Mouse (Mus musculus) kidney, adult 2 months (tissue): ENCODE data around the gene Spcs2. TPM values are rescaled to one million over a fixed set of nuclear protein-coding genes. Genes with fewer than 3 reads are reported as not detected.

Experiments used
- DNase-seq: peaks from one replicate; pipeline ENCODE4 v3.0.0; 2021
- H3K27ac ChIP-seq: fragments of 200-500 bp; 2 replicates; pipeline ENCODE4 v1.5.1; 2012; ENCODE audit warnings: low read depth, low read length, control low read depth, inconsistent platforms; ENCODE audit not compliant: insufficient read depth
- H3K27me3 ChIP-seq: fragments of 200-500 bp; replicated peaks from 2 replicates; pipeline ENCODE4 v1.6.1; 2012; ENCODE audit warnings: mild to moderate bottlenecking, moderate library complexity, low read length, inconsistent platforms; ENCODE audit not compliant: control insufficient read depth, insufficient read depth
- H3K36me3 ChIP-seq: fragments of 200-500 bp; 2 replicates; pipeline ENCODE4 v1.6.1; 2012; ENCODE audit warnings: mild to moderate bottlenecking, moderate library complexity, low read length, inconsistent platforms; ENCODE audit not compliant: control insufficient read depth, insufficient read depth
- H3K4me1 ChIP-seq: fragments of 200-500 bp; 2 replicates; pipeline ENCODE4 v1.6.1; 2011; ENCODE audit warnings: low read length; ENCODE audit not compliant: control insufficient read depth, insufficient read depth
- H3K4me3 ChIP-seq: fragments of 200-500 bp; 2 replicates; pipeline ENCODE4 v1.5.1; 2011; ENCODE audit warnings: mild to moderate bottlenecking, low read depth, low read length, control low read depth; ENCODE audit not compliant: insufficient read depth
- CTCF ChIP-seq: fragments of 200-500 bp; conservative IDR thresholded peaks from 2 replicates; pipeline ENCODE4 v1.5.1; 2011; ENCODE audit warnings: low read depth, mild to moderate bottlenecking, control low read depth, low read length, moderate library complexity, mixed read lengths; ENCODE audit not compliant: insufficient read depth, insufficient read length
- POLR2A ChIP-seq: fragments of 200-500 bp; IDR thresholded peaks from one replicate; pipeline ENCODE4 v1.6.1; 2011; ENCODE audit warnings: low read depth, low read length, control low read depth
- WGBS: fragments of 180-500 bp; shearing (Covaris S2); methylation state at CpG from one replicate; pipeline ENCODE4 v1.1.7; 2018; 5-methylcytosine and 5-hydroxymethylcytosine counted together
- polyA plus RNA-seq: library from polyadenylated mRNA; depleted of rRNA; stranded (reverse); fragments of >200 nt; gene quantifications from 2 replicates; pipeline ENCODE4 v1.2.3, GENCODE M21; 2012

The Spcs2 gene
- polyA plus RNA-seq, 1 experiment, result 39.7 TPM

DNA sequence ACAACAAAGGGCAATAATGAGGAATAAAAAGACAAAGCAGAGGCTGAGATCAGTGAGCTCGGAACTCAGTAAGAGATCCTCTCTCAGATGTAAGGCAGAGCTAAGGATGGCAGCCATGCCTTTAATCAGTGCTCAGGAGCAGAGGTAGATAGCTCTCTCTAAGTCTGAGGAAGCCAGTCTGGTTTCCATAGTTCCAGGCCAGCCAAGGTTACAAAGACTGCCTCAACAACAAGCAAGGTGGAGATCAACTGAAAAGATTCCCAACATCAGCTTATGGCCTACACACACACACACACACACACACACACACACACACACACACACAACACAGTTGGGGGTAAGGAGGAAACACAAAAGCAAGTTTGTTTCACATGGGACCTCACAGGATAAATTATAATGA lies 12.1 kb downstream of the Spcs2 start:
- Histone ChIP-seq H3K36me3 (peaks cover 7% of the 10 kb centered on the region; the same call in 1 of the 2 replicates), H3K4me1 (no peaks in the 10 kb centered on the region), H3K27me3 (no peaks in the 10 kb centered on the region), H3K27ac (no peak overlapping the region), H3K4me3 (no peak overlapping the region)
- WGBS, result 55% methylated on average over 1 of the region's 1 CpGs
- DNase-seq, result no peak
- TF ChIP-seq POLR2A (no peak), CTCF (no peak)

DNA sequence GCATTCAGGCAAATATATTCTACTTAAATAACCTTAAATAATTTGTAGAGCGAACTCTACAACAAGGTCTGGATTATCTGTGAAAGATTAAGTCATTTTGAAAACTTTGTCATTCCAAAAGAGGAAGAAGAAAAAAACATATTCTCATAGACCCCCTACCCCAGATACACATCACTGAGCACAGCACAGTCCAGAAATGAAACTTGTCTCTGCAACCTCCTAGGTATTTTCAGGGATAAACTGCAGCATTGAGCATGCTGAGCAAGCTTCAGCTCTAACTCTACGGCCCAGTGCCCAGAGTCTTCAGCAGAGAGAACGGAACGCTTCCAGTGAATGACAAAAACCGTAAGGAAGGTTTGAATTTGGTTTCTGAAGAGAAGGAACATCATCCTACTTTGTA lies 12.7 kb downstream of the Spcs2 start:
- WGBS, result 74% methylated on average over 5 of the region's 5 CpGs
- Histone ChIP-seq H3K36me3 (peaks cover 7% of the 10 kb centered on the region; the same call in 1 of the 2 replicates), H3K27ac (no peak overlapping the region), H3K4me3 (no peak overlapping the region), H3K4me1 (no peaks in the 10 kb centered on the region), H3K27me3 (no peaks in the 10 kb centered on the region)
- TF ChIP-seq CTCF (no peak), POLR2A (no peak)
- no peak for DNase-seq

DNA sequence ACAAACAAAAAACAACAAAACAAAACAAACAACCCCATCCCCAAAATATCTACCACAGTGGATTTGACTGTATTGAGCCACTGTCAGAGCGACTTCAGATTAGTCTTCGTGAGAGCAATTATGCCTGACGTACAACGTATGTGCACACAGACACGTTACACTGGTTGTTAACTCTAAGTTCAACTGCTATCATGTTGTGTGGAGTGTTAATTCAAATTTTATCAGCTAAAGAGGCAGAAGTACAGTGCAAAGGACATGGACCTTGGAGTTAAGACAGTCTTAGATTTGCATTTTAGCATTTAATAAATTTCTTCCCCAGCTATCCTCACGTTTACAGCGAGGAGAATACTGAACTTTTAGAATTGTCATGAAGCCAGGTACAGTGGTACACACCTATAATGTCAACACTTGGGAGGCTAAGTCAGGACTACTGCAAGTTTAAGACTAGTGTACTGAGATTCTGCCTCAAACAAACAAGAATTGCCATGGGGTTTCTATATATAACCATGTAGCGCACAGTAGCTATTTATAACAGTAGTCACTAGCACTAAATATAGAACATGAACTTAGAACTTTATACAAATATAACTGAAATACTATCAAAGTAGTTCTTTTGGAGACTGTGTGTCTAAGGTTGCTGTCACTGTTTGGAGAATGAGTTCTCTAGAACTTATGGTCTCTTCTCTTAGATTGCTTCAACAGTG lies 17.6 kb downstream of the Spcs2 start:
- peaks cover 7% of the 10 kb centered on the region for H3K36me3 ChIP-seq
- no peak overlapping the region for H3K27ac ChIP-seq
- no peak overlapping the region for H3K4me3 ChIP-seq
- DNase-seq, result no peak
- WGBS, result 93% methylated on average over 8 of the region's 8 CpGs
- H3K27me3 ChIP-seq, result no peaks in the 10 kb centered on the region
- TF ChIP-seq CTCF, result no peak
- TF ChIP-seq POLR2A, result no peak
- H3K4me1 ChIP-seq, result no peaks in the 10 kb centered on the region

DNA sequence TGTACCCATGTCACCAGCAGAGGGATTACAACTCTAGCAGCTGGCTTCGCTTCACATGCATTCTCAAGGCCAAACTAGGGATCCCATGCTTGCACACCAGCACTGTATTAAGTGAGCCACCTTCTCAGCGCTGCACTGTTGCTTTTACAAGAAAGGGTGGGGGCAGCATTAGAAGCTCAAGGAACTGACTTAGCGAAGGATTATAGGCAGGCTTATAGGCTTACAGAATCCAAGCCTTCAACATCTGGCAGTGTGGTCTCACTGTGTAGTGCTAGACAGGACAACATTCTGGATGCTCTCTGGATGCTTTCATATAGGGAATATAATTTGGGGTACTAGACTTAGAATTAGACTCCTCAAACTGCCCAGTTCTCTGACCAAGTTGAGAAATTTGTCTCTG lies 25.0 kb downstream of the Spcs2 start:
- Histone ChIP-seq H3K4me1 (no peaks in the 10 kb centered on the region), H3K4me3 (no peak overlapping the region), H3K36me3 (peaks cover 1% of the 10 kb centered on the region), H3K27ac (no peak overlapping the region), H3K27me3 (no peaks in the 10 kb centered on the region)
- no peak for DNase-seq
- whole genome bisulfite sequencing, result 95% methylated on average over 3 of the region's 3 CpGs
- TF ChIP-seq CTCF, result no peak
- no peak for TF ChIP-seq POLR2A

DNA sequence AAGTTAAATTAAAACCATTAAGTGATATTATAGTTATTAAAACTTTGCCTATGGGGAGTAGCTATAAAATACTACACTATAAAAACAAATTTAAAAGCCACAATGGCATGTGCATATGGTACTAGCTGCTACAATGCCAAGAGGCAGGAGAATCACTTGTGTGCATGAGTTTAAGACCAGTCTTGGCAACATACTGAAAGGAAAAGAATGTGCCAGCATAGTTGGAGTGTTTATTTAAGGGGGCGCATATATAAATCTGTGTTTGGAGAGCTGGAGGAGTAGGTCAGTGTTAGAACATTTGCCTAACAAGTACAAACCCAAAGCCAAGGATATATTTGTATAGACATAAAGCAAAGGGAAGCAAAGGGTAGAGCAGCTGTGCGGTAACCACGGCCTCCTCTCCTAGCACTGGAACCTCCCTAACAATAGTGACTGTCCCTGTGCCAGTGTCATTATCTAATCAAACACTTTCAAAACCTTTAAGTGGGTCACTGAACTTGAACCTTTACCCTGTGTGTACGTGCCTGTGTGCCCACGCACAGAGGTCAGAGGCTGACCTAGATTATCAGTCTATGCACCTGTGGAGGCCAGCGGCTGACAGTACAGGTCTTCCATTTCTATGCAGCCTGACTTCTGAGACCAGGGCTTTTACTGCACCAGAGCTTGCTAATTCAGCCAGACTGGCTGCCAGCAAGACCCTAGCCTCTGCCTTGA lies 25.7 kb downstream of the Spcs2 start:
- no peak for DNase-seq
- TF ChIP-seq POLR2A (no peak), CTCF (no peak)
- no peak overlapping the region for H3K27ac ChIP-seq
- H3K36me3 ChIP-seq, result peaks cover 1% of the 10 kb centered on the region
- H3K27me3 ChIP-seq, result no peaks in the 10 kb centered on the region
- 71% methylated on average over 6 of the region's 6 CpGs for WGBS
- no peaks in the 10 kb centered on the region for H3K4me1 ChIP-seq
- no peak overlapping the region for H3K4me3 ChIP-seq

DNA sequence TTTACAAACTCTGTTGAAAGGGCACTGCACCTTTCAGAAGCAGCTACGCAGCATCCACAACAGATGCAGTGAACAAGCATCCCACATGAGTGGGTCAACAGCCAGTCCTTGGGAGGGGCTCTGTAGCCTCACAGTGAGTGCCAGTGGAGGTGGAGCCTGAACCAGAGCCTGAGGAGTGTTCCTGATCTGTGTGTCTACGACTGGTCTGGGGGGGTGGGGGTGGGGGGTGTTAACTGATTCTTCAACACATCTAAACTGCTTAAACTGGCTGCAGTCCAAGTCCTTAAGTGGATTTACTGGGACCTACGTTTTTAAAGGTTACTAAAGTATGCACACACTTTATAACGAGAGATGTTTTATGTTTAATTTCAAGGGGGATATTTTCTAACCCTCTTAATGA lies 26.5 kb downstream of the Spcs2 start:
- TF ChIP-seq CTCF (no peak), POLR2A (no peak)
- no peaks in the 10 kb centered on the region for H3K4me1 ChIP-seq
- H3K36me3 ChIP-seq, result peaks cover 1% of the 10 kb centered on the region
- H3K4me3 ChIP-seq, result no peak overlapping the region
- no peak for DNase-seq
- H3K27ac ChIP-seq, result no peak overlapping the region
- H3K27me3 ChIP-seq, result no peaks in the 10 kb centered on the region
- WGBS, result 51% methylated on average over 4 of the region's 4 CpGs

DNA sequence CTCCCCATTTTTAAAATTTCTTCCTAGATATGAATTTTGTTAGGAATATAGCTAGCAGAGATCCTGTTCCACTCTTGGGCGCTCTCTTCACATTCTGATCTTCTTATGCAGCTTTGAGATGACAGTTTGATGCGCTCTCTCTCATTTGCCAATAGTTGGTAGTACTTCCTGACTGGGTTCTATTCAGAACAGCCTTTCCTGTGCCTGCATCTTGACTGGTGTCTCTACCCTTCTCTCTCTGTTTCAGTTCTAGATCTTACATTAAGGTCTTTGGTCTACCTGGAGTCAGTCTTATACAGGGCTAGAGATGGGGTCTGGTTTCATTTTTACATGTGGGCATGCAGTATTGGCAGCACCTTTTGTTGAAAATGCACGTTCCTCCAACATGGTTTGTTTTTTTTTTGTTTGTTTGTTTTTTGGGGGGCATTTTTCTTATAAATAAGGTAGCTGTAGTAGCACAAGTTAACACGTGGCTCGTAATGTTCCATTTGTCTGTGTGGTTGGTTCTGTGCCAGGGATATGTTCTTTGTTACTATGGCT lies 28.9 kb downstream of the Spcs2 start:
- H3K36me3 ChIP-seq, result peaks cover 1% of the 10 kb centered on the region
- 86% methylated on average over 5 of the region's 5 CpGs for WGBS

More for the DNA sequence above, 28.9 kb downstream of the Spcs2 start:
- no peak for DNase-seq
- Histone ChIP-seq H3K27ac (no peak overlapping the region), H3K27me3 (no peaks in the 10 kb centered on the region), H3K4me1 (no peaks in the 10 kb centered on the region), H3K4me3 (no peak overlapping the region)
- TF ChIP-seq CTCF (no peak), POLR2A (no peak)
